In genomic region chr13:60182346-60182745, GRCm38 (mm10) we compare ENCODE assay signal across 24 mouse cellular contexts. TPM values are rescaled to one million over a fixed set of nuclear protein-coding genes. Genes with fewer than 3 reads are reported as not detected.
"Had no signal": no experiment of that assay in that cellular context is flagged by ENCODE, and none has a peak within 500 bp of the region (broad histone marks: within the 10 kb centered on the region; RNA-seq: fewer than 3 reads in every experiment).

No protein-coding gene starts in this region.

- H3K27me3 ChIP-seq: heart, embryonic 13.5 days; heart, embryonic 15.5 days; hindbrain, embryonic 12.5 days; intestine, embryonic 15.5 days; limb, embryonic 13.5 days; limb, embryonic 15.5 days had no signal

- H3K36me3 ChIP-seq: heart, embryonic 13.5 days; heart, embryonic 15.5 days; hindbrain, embryonic 12.5 days; intestine, embryonic 15.5 days; limb, embryonic 13.5 days; limb, embryonic 15.5 days had no signal

- ATAC-seq: hindbrain, embryonic 16.5 days; inflammation-experienced regulatory T-cells, adult 6 months; intestine, embryonic 15.5 days; intestine, postnatal 0 days had no signal

- H3K27ac ChIP-seq: gastrocnemius, adult 2 months; heart, adult 2 months; heart, embryonic 13.5 days; heart, embryonic 15.5 days; hindbrain, embryonic 12.5 days; hindbrain, embryonic 14.5 days; intestine, embryonic 15.5 days; layer of hippocampus, adult 2 months; left cerebral cortex, adult 2 months; limb, embryonic 13.5 days; limb, embryonic 15.5 days had no signal

- DNase-seq: gastrocnemius, adult 2 months; gastrocnemius, postnatal 10 days; gastrocnemius, postnatal 25 days; heart, adult 2 months; heart, postnatal 14 days; heart, postnatal 36 days; kidney, adult 18-20 months; kidney, adult 8-10 months; kidney, postnatal 10 days; kidney, postnatal 25 days; kidney, postnatal 4 days had no signal

- H3K9me3 ChIP-seq: heart, embryonic 15.5 days; hindbrain, embryonic 12.5 days; intestine, embryonic 15.5 days; limb, embryonic 13.5 days; limb, embryonic 15.5 days had no signal

- H3K4me2 ChIP-seq: heart, embryonic 11.5 days; heart, embryonic 13.5 days; heart, embryonic 15.5 days; hindbrain, embryonic 12.5 days; hindbrain, embryonic 14.5 days; intestine, embryonic 15.5 days; limb, embryonic 13.5 days; limb, embryonic 15.5 days had no signal

- H3K9ac ChIP-seq: heart, embryonic 13.5 days; heart, embryonic 15.5 days; hindbrain, embryonic 12.5 days; hindbrain, embryonic 14.5 days; intestine, embryonic 15.5 days; limb, embryonic 13.5 days; limb, embryonic 15.5 days had no signal

- H3K4me3 ChIP-seq: gastrocnemius, adult 2 months; heart, adult 2 months; heart, embryonic 13.5 days; heart, embryonic 15.5 days; hindbrain, embryonic 12.5 days; intestine, embryonic 15.5 days; layer of hippocampus, adult 2 months; left cerebral cortex, adult 2 months; limb, embryonic 13.5 days; limb, embryonic 15.5 days had no signal

RNA-seq across cellular contexts. Expression of gene Gas1, which starts 5.2 kb away (rescaled TPM):
- polyA plus RNA-seq: inflammation-experienced regulatory T-cells, adult 6 months had no signal
